Mouse (Mus musculus) midbrain, embryonic 10.5 days (tissue): ENCODE measurements around the gene Fam120b. TPM values are rescaled to one million over a fixed set of nuclear protein-coding genes. Genes with fewer than 3 reads are reported as not detected.
"Not testable (repeated sequence)": the region's sequence is repeated elsewhere in the genome, so short reads cannot be mapped to it uniquely, and the experiment has no call there.

Experiments
- DNase-seq: peaks from one replicate; pipeline ENCODE4 v3.0.0-alpha.2; 2017; ENCODE audit warnings: low spot score
- H3K27ac ChIP-seq: fragments of 300-500 bp; sonication (generic); replicated peaks from 2 replicates; pipeline ENCODE4 v1.5.1; 2016; ENCODE audit warnings: mild to moderate bottlenecking
- H3K27me3 ChIP-seq: fragments of 300-500 bp; sonication (generic); 2 replicates; pipeline ENCODE4 v1.6.1; 2016; ENCODE audit warnings: low read depth, mild to moderate bottlenecking; ENCODE audit not compliant: poor library complexity, severe bottlenecking
- H3K36me3 ChIP-seq: fragments of 300-500 bp; sonication (generic); 2 replicates; pipeline ENCODE4 v1.6.1; 2016; ENCODE audit warnings: mild to moderate bottlenecking, moderate library complexity
- H3K4me1 ChIP-seq: fragments of 300-500 bp; sonication (generic); 2 replicates; pipeline ENCODE4 v1.6.1; 2016
- H3K4me3 ChIP-seq: fragments of 300-500 bp; sonication (generic); 2 replicates; pipeline ENCODE4 v1.5.1; 2016; ENCODE audit warnings: mild to moderate bottlenecking, moderate library complexity
- H3K9me3 ChIP-seq: fragments of 300-500 bp; sonication (generic); replicated peaks from 2 replicates; pipeline ENCODE4 v1.6.1; 2016; ENCODE audit warnings: mild to moderate bottlenecking
- WGBS: fragments of 180-500 bp; shearing (Covaris S2); methylation state at CpG from one replicate; pipeline ENCODE4 v1.1.7; 2016; 5-methylcytosine and 5-hydroxymethylcytosine counted together
- polyA plus RNA-seq: library from polyadenylated mRNA; unstranded; fragments of >200 nt; fragmentation: Nextera tagmentation; extraction: Ambion mirVana; gene quantifications from 2 replicates; pipeline ENCODE4 v1.2.1, GENCODE M21; 2016

Fam120b gene
- polyA plus RNA-seq, 1 experiment from 2014 or later = 27.4 TPM

- peaks cover 25% of the 10 kb centered on the region for H3K4me1 ChIP-seq
- DNase-seq, H3K9me3 ChIP-seq, H3K36me3 ChIP-seq, H3K27ac ChIP-seq, H3K27me3 ChIP-seq, H3K4me3 ChIP-seq: not testable (repeated sequence)
- 81% methylated on average over 6 of the region's 6 CpGs for WGBS
Observed at GRCm38 (mm10) chr17:15449144-15449543, 53.1 kb downstream of the Fam120b start.

DNA sequence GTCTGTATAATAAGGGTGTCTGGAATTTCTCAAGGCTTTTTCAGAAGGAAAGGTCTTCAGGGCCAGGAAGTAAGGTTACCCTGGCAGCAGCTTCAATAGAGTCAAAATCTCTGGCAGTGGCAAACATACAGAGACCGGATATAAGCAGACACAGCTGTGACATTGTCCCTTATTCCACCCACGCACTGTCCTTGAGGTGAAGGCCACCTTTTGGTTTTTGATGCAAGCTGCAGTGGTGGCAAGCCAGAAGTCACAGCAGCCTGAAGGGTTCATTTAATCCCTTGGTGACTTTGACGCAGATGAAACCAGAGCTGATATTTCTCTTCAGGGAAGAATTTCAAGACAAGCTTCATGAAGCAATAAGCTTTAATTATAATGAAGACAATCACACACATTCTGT, 53.6 kb downstream of the Fam120b start:
- no peak for DNase-seq
- Histone ChIP-seq H3K9me3 (no peaks in the 10 kb centered on the region), H3K4me1 (peaks cover 20% of the 10 kb centered on the region), H3K36me3 (no peaks in the 10 kb centered on the region), H3K27ac (no peak overlapping the region), H3K4me3 (no peak overlapping the region), H3K27me3 (no peaks in the 10 kb centered on the region)
- WGBS = 88% methylated on average over 3 of the region's 3 CpGs

- no peaks in the 10 kb centered on the region; the same call in 1 of the 2 replicates for H3K9me3 ChIP-seq
- no peak overlapping the region for H3K4me3 ChIP-seq
- no peaks in the 10 kb centered on the region for H3K4me1 ChIP-seq
- DNase-seq = no peak
- 77% methylated on average over 4 of the region's 4 CpGs for WGBS
- H3K36me3 ChIP-seq = peaks cover 11% of the 10 kb centered on the region
- no peaks in the 10 kb centered on the region for H3K27me3 ChIP-seq
- H3K27ac ChIP-seq = no peak overlapping the region
Observed at GRCm38 (mm10) chr17:15455203-15455602, 59.2 kb downstream of the Fam120b start.

GRCm38 (mm10) chr17:15456595-15456994, 60.6 kb downstream of the Fam120b start:
- H3K4me3 ChIP-seq = no peak overlapping the region
- no peak for DNase-seq
- H3K9me3 ChIP-seq = no peaks in the 10 kb centered on the region; the same call in 1 of the 2 replicates
- no peaks in the 10 kb centered on the region for H3K27me3 ChIP-seq
- WGBS = 86% methylated on average over 2 of the region's 2 CpGs
- no peak overlapping the region for H3K27ac ChIP-seq
- H3K36me3 ChIP-seq = peaks cover 14% of the 10 kb centered on the region
- H3K4me1 ChIP-seq = no peaks in the 10 kb centered on the region

- Histone ChIP-seq H3K36me3 (peaks cover 30% of the 10 kb centered on the region), H3K9me3 (no peaks in the 10 kb centered on the region; the same call in 1 of the 2 replicates), H3K27ac (no peak overlapping the region), H3K4me1 (no peaks in the 10 kb centered on the region), H3K4me3 (no peak overlapping the region), H3K27me3 (no peaks in the 10 kb centered on the region)
- DNase-seq = no peak
- WGBS = 93% methylated on average over 4 of the region's 4 CpGs
Observed at GRCm38 (mm10) chr17:15459761-15460160, 63.8 kb downstream of the Fam120b start.

DNA sequence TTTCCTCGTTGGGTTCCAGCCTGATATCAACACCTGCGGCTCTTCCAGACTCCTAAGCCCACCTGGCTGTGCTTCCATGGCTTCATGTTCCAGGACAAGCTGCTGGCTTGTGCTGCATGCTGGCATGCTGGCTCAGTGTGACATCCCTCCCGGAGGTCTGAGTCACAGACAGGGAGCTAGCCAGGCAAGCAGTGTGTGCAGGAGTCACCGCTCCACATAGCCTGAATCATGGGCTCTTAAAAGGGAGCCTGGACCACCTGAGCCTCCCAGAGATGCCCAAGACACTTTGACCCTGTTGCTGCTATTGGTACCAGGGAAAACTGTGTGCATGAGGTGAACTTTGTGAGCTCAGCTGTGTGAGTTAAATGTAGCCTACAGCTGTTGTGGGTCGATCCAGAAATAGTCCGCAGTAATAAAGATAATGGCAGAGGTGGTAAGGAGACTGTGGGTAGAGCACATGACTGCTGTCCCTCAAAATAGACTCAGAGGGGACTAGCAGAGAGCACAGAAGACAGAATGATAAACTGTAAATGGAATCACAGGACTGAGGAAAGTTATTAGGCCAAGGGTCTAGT, 66.0 kb downstream of the Fam120b start:
- H3K27me3 ChIP-seq = no peaks in the 10 kb centered on the region
- no peaks in the 10 kb centered on the region for H3K9me3 ChIP-seq
- DNase-seq = no peak
- H3K4me1 ChIP-seq = no peaks in the 10 kb centered on the region
- H3K36me3 ChIP-seq = peaks cover 38% of the 10 kb centered on the region
- no peak overlapping the region for H3K4me3 ChIP-seq
- no peak overlapping the region for H3K27ac ChIP-seq
- WGBS = 94% methylated on average over 6 of the region's 6 CpGs

DNA sequence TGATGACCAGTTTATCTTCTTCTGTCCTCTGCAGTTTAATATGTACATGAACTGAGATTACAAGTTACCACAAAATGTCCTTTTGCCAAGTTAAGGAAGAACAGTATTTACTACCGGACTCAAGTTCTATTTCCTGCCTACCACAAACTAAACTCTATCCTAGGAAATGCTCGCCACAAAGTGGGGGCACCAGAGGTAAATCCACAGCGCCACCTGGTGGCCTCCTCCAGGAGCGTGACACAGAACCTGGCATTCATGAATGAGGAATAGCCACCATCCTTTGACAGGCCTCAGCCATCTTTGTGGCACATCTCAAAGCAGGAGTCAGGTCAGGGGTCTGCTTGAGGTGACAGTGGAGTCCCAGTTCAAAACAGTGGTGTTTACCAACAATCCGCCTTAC, 71.7 kb downstream of the Fam120b start:
- Histone ChIP-seq H3K36me3 (peaks cover 58% of the 10 kb centered on the region), H3K4me1 (no peaks in the 10 kb centered on the region), H3K9me3 (no peaks in the 10 kb centered on the region), H3K27me3 (no peaks in the 10 kb centered on the region), H3K27ac (no peak overlapping the region), H3K4me3 (no peak overlapping the region)
- peak; percentile 83 for DNase-seq
- 27% methylated on average over 5 of the region's 5 CpGs for WGBS

DNA sequence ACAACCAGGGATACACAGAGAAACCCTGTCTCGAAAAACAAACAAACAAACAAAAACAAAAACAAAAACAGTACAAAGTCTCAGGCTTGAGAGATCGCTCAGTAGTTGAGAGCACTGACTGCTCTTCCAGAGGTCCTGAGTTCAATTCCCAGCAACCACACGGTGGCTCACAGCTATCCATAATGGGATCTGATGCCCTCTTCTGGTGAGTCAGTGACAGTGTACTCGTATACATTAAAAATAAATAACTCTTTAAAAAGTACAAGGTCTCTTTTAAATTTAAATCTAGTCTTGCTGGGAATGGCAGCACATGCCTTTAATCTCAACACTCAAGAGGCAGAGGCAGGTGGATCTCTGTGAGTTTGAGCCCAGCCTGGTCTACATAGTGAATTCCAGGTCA, 76.7 kb downstream of the Fam120b start:
- H3K4me1 ChIP-seq = no peaks in the 10 kb centered on the region
- 93% methylated on average over 4 of the region's 4 CpGs for WGBS
- H3K36me3 ChIP-seq = peaks cover 85% of the 10 kb centered on the region
- H3K9me3 ChIP-seq = no peaks in the 10 kb centered on the region
- H3K27ac ChIP-seq = no peak overlapping the region
- no peak for DNase-seq
- H3K27me3 ChIP-seq = no peaks in the 10 kb centered on the region
- no peak overlapping the region for H3K4me3 ChIP-seq

Other genes starting within 250 kb of the Fam120b start
- 68.1 and 80.9 TPM in 2 replicates for gene Dll1, start 19.3 kb upstream of the Fam120b start, polyA plus RNA-seq
- 279 and 297 TPM in 2 replicates for gene Psmb1, start 103.5 kb downstream of the Fam120b start, polyA plus RNA-seq
- gene Tbp, start 103.7 kb downstream of the Fam120b start, polyA plus RNA-seq = 67.7 and 71.9 TPM in 2 replicates
- gene Pdcd2, start 131.1 kb downstream of the Fam120b start, polyA plus RNA-seq = 47.1 and 52.9 TPM in 2 replicates
- 3.6 and 3.7 TPM in 2 replicates for gene Prdm9, start 168.2 kb downstream of the Fam120b start, polyA plus RNA-seq